Mouse (Mus musculus): ENCODE data around the gene Rbbp8nl. TPM values are rescaled to one million over a fixed set of nuclear protein-coding genes. Genes with fewer than 3 reads are reported as not detected.
"Not testable (repeated sequence)": the region's sequence is repeated elsewhere in the genome, so short reads cannot be mapped to it uniquely, and the experiment has no call there.

Gene Rbbp8nl
- polyA plus RNA-seq, 2 experiments from 2014 or later = not detected

DNA sequence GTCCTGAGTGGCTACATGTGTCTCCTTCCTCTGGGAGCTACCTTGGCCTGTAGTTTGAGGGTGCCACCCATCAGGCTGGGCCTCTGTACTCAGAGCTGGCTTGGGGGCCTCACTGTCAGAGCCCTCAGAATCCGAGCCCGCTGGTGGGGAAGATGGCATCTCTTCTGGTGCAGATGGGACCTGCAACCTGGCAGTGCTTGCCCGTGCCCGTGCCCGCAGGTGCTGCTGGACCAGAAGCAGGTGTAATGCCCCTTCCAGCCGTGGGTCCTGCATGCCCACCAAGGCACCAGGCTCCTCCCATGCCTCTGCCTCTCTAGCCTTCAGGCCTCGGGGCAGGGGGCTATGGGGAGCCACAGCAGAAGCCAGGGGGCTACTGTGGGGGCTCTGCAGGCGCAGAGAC is 10.4 kb downstream of the Rbbp8nl start:
- ATAC-seq = no peak

DNA sequence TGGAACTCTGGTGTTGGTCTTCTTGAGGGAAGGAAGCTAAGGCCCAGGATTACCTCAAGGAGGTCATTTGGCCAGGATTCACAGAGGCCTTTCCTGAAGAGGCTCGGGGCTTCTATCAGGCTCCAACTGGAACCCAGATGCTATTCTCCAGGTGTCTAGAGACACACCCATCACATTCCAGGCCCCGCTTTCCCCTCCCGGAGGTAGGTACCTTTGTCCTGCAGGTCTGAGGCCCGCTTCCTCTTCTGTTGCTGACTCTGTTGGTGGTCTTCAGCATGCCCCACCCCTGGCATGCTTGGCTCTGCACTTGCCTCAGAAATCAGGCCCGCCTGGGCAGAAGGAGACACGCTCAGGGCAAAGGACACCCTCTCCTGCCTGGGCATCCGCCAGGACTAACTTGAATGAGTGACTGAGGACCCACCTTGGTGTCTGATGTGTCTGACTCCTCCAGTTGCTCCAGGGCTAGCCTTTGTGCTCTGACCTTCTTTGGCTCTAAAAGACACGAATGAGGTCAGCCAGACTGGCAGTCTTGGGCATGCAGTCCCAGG is 11.8 kb downstream of the Rbbp8nl start:
- ATAC-seq = no peak

DNA sequence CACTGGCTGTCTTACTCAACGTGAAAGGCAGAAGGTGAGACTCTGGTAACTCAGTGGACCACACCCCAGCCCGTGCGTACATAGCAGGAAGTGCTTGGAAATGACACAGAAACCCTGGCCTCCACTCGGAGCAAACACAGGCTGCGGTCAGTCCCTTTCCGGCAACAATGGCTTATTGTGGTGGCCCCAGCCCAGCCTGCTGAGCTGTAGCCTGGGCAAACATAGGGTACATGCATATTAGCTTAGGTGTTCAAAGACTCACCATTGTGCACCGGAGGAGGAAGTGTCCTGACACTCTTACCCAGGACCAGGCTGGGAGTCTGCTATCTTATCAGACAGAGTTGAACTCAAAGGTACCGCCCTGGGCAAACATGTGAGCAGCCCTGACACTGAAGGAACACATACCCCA is 12.8 kb downstream of the Rbbp8nl start:
- ATAC-seq = peak; percentile 50

DNA sequence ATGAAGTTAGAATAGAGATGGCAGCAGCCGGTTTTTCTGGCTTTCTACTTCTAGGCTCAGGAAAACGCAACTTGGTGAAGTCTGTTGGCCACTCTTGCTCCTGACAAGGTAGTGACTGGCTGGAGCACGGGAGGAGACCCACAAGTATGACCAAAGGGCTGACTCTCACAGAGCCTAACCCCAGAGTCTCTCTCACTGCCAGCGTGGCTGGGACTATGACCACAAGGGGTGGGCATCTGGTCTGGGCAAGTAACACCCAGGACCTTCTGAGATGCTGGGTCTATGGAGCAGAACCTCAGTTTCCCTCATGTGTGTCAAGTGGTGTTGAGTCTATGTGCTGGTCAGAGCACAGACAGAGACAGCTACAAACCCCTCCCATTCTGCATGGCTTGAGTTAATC is 13.3 kb downstream of the Rbbp8nl start:
- no peak for ATAC-seq

DNA sequence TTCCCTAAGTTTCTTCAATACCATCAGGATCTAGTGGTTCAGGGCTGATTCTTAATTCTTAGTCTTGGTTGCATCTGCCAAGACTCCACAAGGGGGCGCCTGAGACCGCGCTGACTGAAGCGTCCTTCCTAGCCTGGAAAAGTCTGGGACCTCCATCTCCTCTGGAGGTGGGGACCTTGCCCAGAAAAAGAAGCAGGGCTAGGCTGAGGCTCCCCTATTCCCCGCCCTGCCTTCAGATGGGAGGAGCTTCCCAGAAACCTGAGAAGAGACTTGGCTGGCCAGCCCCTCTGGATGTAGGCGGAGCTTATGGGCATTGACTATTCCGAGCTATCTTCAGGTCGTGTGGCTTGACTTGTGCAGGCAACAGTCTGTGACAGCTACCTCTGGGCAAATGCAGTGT is 13.8 kb downstream of the Rbbp8nl start:
- peak; percentile 28 for ATAC-seq

DNA sequence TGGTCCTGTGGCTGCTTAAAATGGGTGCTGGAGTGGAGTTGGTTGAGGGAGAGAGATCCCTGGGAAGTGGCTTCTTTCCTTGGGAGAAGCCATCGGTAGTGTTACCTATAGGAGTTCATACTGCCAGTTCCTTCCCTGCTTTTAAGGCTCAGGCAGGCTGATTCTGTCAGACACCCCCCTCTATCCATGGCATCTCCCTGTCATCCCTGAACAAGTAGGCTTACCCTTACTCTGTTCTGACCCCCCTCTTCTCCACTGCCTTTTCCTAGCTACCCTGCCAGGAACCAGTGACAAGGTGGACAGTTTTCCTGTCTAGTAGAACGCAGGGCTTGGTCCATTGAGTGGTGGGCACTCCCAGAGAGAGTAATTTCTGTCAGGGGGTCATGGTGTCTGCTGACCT is 15.2 kb downstream of the Rbbp8nl start:
- no peak for ATAC-seq

DNA sequence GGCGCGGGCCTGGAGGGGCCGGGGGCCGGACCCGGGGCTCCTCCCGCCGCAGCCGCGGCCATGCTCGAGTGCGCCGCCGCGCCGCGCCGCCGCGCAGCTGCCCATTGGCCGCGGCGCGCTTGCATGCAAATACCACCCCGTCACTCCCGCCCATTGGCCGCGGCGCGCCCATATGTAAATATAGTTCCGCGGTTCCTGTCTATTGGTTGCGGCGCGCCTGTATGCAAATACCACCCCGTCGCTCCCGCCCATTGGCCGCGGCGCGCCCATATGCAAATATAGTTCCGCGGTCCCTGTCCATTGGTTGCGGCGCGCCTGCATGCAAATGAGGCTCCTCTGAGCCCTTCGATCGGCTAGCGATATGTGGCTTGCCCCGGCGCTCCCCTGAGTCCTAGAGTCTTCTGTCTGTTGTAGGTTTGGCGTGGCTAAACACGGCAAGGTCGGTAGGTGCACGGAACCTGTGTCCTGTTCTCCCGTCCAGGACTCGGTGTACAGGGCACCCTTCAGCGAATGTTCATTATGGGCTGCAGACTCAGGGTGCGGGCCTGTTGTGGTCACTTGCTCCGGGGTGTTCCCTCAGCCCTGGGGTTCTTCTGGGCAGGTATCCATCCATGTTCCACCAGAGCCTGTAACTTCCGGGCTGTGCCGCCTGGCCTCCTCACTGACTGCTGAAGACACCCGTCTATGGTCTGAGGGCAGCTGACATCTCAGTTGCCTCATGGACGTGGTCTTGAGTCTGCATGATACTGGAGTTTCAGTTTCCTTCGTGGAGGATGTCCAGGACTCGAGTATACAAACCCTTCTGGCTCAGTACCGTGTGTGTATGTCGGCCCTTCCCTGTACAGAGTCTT is 16.1 kb downstream of the Rbbp8nl start, which contains the start of gene Cables2:
Gene Cables2, minus strand, starts transcription at position 103 of the 851 bp plus-strand sequence.
- ATAC-seq = peak; percentile 86

DNA sequence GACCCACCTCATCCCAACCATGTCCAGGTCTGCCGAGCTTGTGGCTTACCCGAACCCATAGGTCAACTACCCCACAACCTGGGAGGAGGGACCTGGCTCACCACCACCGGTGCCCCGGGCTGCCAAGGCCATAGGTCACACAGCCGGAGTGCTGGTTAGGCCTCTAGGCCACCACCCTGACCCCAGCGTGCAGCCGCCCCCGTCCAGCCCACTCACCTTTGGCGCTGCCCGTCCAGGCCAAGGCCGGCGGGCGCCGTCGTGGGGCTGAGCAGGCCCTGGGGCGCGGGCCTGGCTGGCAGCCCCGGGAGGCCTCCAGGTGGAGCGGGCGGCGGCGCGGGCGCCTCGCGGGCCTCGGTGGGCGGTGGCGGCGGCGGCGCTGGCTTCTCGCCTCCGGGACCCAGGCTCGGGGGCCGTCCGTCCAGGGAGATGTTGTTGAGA is 16.8 kb downstream of the Rbbp8nl start:
- peak; percentile 8 for ATAC-seq

DNA sequence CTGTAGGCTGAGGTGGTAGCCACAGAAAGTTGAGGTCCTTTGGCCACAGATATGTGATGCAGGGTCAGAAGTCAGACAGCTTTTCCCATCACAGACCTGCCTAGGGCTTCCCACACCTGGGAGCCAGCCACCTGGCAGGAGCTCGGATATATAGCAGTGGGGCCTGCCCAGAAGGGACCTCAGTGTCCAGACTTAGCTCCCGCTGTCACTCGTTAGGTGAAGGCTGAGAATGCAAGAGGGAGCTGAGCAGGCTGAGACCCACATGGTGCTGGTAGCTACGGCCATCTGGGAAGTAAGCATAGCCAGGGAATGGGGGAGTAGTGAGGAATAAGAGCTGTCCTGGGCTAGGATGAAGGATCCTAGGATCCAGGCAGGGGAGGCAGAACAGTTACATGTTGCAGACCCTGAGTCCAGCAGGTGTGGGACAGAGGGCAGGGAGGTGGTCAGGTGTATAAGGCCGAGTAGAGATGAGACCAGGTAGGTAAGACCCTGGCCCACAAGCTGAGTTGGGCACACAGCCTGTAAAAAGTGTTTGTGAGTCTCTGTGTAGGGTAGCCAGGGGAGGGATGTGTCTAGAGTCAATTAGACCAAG is 17.8 kb downstream of the Rbbp8nl start:
- no peak for ATAC-seq

DNA sequence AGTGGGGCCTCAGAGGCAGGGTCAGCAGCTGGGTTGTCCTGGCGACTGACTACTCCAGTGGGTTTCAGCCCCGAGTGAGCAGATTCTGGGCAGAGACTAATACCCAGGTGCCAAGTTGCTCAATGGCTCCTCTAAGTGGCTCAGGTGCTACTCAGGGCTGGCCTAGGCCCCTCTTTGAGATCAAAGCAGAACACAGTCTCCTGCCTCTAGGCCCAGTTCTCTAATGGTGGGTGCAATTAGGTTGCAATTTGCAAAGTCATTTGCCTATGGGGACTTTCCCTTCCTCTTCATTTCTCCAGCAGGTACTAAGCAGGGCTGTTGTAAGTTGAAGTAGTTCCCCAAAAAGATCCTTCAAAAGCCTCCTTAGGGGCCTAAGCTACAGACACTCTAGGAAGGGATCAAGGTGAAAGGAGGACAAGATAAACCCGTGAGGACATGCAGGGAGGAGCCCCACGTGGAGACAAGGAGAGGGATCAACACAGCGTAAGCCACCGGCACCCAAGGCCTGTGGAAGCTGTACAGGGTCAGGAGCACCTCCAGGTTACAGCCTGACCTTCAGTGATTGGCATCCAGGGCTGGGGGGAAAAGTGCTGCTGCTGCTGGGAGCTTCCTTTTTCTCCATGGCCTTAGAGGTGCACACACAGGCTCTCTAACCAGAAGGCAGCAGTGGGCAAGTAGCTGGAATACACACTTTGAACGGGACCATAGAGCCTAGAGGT is 19.0 kb downstream of the Rbbp8nl start:
- ATAC-seq = no peak

DNA sequence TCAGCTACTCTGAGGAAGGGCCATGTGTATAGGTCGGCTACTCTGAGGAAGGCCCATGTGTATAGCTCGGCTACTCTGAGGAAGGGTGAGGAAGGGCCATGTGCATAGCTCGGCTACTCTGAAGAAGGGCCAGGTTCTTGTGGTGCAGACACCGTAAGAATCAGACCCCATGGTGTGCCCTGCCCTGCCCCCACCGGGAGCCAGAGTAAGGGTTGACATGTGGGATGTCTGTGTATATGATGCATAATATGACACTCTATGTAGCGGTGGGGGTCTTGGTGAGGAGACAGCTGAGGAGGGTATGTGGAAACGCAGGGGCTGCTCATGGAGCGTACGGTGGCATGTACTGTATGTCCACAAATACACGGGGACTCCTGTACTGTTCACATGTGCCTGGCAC is 20.4 kb downstream of the Rbbp8nl start:
- no peak for ATAC-seq

DNA sequence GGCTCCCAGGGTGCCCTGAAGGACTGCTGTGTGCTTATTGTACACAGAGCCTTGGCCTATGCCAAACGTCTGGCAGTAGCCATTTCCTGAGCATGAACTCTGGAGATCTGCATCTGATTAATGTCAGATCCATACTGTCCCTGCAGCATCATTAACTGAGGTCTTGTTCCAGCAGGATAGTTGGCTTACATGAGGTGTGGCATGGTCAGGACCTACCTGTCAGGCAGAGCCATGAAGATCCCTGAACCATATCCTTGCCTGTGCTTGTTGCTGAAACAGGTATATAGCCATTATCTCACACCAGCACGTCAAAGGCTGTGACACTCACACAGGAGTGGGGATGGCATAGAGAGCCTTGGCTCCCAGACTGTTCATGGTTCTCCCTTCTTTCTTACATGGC is 21.7 kb downstream of the Rbbp8nl start:
- no peak for ATAC-seq

DNA sequence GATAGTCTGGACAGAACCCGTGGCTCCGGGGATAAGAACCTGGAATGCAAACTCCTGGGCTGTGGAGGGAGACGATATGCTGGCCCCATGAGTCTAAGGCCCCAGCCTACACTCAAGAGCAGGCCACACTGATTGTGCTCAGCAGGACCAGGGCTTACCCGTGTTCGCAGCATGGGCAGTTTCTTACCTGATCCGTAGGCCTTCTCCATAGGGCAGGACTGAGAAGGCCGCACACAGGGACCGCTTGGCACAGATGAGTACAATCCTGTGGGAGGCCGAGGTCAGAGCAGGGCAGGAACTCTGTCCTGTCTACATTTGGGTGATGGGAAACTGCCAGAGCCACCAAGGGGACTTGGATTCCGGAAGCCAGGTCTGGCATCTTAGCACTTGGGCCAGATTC is 26.8 kb downstream of the Rbbp8nl start:
- ATAC-seq = no peak

DNA sequence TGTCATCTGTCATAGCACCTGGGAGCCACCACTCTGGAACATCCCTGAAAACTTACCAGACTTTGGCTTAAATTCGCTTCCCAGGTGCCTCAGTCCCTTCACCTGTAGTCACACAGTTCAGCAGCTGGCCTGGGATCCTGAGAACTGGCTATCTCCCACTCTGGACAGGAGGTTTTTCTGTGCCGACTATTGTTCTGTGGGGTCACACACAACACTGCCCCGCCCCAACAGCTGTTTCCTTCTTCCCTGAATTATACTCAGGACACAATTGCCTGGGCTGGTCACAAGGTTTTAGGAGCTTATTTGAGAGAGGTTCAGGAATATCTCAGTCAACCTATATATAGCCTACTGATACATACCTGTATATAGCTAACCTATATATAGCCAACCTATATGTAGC is 27.2 kb downstream of the Rbbp8nl start:
- ATAC-seq = no peak

DNA sequence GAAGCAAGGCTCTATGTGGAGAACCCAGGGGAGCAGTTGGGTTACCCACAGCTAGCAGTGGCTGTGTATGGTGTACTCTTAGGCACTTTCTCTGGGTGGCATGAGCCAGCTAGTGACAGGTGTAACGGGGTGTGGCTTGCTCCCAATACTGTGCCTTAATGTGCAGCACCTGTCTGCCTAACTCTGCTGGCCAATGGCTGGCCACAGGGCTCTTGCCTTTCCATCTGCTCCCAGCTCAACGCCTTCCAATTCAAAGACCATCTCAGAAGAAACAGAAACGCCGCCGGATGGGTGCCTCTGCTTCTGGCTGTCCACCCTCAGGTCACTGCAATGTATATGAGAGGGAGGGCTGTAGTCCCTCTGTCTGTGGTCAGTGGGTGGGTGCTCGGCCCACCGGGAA is 27.8 kb downstream of the Rbbp8nl start:
- no peak for ATAC-seq

DNA sequence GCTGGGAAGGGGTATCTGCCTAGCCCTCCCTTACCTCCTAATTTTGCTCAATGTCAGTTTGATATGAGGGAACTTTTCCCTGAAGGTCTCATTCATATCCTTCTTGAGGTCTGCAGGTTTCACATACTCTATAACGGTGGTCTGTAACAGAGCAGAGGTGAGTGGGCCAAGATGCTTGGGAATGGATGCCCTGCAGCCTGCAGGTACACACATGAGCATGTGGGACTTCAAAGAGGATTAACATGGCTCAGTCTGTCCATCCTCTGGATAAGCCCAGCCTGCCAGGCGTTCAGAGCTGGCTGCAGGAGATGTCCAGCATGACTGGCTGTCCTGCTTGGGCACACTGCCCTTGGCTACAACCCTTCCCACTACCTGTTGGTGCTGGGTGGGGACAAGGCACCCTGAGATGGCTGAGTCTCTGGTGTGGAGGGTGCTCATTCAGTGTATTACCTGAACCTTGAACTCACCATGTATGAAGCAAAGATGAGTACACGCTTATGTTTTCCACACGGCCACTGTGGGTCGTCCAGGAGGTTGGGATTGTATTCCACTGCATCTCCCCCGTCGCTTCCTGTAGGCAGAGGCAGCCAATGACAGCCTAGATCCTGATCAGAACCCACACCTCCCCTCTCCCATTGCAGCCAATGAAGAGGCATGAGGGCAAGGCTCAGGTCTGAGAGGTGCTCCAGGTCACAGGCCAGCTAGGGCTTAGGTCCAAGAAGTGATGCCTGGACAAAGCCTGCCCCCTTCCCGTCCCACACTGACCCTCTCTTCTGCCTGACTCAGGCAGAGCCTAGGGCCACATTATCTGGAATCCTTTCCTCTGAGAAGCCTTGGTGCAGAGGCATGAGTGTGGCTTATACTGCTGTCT is 28.8 kb downstream of the Rbbp8nl start:
- ATAC-seq = no peak

DNA sequence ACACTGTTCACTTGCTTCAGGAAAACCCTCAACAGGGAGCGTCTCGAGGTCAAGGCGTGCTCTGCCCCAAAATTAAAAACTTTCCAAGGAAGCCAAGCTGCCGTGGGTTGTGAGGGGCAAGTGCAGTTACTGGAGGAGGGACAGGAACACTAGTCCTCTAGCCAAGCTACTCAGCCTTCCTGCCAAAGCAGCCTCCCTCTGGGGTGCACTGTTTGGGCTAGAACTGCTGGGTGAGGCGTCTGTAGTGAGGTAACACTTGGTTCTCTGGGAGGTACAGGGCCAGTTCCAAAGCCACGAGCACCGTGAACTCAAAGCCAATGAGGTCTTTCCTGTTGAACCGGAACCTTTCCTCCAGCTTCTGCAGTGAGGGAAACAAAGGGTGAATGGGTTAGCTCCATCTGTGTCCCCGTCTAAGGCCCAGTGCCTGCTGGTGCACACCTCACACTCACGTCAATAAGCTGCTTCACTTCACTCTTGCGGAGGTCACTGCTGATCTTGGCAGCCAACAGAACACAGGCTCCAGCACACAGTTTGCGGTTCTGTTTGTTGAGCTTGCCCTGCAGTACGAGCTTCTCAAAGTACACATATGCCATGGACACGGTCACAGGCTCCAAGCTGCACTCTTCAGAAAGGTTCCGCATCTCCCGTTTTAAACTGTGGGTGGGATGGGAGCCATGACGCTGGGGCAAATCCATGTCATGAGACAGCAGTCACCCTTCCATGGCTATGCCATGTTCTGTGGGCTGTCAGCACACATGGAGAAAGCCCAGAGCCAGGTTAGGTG is 29.7 kb downstream of the Rbbp8nl start:
- not testable (repeated sequence) for ATAC-seq

DNA sequence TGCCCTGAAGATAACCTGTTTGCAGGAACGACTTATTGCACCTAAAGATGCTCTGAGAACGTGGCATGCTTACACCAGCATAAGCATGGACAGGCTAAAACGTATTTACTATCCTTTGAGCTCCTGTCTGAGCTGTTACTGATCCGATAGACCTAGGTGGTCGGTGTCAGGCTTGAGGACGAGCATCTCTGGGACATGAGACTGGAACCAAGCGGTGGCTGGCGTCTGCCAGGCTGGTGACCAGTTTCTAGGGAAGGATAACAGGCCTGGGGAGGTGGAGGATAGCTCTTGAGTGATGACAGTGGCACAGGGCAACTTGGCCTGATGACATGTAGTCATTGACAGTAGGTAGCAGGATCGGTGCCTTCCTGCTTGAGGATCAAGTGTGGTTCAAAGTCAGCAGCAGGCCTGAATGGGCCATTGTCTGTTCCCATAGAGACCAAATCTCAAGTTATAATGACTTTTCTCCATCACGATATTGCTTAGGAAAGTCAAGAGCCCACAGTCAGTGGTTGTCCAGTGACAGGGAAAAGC is 30.7 kb downstream of the Rbbp8nl start:
- not testable (repeated sequence) for ATAC-seq

DNA sequence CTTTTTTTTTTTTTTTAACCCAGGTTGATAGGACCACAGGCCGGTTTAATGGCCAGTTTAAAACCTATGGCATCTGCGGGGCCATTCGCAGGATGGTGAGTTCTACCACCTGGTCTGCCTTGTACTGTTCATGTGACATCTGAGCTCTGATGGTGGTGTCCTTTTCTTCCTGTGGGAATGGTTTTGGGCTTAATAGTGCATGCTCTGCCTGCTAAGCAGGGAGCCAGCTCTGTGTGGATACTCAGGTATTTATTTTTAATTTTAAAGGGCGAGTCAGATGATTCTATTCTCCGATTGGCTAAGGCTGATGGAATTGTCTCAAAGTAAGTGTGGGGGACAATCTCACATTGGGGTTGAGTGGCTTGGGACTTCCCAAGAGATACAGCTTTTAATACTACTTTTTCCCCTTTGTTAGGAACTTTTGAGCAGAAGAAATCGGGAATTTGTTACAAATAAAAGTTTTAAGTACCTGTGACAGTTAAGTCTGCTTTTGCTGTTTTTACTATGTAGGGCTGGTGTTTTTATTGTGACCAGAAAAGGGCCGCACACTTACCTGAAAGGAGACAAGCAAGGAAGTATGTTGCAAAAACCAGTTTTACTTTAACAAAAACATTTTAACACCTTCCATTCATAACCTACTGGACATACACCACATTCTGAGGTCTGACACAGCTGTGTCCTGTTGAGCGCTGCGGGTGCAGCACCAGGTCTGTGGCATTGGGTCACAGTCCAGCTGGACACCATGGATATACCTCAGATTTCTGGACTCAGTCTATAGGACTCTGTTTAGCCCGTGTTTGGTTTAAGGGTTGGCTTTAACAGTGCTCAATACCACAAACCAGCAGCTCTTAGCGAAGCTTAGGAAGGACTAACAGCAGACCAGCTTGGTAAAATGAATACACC is 31.5 kb downstream of the Rbbp8nl start:
- ATAC-seq = no peak

DNA sequence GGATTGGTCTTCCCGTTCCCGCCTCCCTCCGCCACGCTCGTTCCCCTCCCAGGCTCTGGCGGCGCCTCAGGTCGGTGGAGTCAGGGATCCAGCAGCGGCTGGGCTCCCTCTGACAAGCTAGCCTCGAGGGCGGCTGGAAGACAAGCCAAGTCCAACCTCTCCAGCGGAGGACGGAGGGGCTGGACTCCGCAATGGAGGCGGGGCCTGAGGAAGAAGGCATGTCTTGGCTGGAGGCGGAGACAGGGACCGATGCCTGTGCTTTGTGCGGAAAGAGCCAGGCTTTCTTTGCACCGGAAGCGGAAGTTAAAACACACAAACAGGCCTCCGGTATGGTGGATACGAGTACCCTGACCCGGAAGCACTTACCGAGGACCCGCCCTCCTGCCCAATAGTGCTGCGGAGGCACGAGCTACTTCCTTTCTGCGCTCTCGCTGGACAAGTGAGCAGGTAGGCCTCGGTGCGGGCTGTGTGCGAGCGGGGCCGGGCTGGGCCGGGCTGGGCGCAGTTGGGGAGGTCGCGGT is 32.6 kb downstream of the Rbbp8nl start, which contains the start of gene Rps21:
Gene Rps21, plus strand, starts transcription at position 377 of the 521 bp plus-strand sequence.
- ATAC-seq = peak; percentile 92

Measured in CD4-positive, CD25-positive, alpha-beta regulatory T cell, adult 4 months (primary cell).